Mouse (Mus musculus) megakaryocyte, embryonic 14.5 days (primary cell): ENCODE measurements around the gene Syt2.

Experiments
- FLI1 ChIP-seq: IDR thresholded peaks from 2 replicates; pipeline ENCODE4 v1.6.1; 2012; ENCODE audit warnings: low read length, inconsistent platforms, mixed read lengths
- GATA1 ChIP-seq: IDR thresholded peaks from 3 replicates; pipeline ENCODE4 v1.6.1; 2012; ENCODE audit warnings: mixed read lengths, low read length, inconsistent platforms, borderline replicate concordance

DNA sequence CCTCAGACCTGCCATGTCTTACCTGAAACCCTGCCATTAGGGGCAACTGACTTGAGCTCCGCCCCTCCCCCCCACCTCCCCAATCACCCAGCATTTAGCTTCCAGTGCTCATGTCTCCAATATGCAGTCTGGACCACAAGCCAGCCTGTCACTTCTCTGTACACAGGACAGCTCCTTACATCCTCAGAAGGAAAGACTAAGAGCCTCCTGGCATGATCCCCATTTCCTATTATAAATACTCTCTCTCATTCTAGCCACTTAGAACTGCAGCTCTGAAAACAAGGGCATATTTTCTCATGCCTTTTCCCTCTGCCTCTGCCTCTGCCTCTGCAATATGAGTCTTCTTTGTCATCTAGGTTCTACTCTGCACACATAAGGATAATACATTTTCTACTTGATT lies 149.6 kb downstream of the Syt2 start:
- TF ChIP-seq GATA1 (no peak), FLI1 (no peak)
